8 mouse cellular contexts compared by ENCODE assay signal in genomic region chr7:19443344-19443743, GRCm38 (mm10). TPM values are rescaled to one million over a fixed set of nuclear protein-coding genes. Genes with fewer than 3 reads are reported as not detected.
DNase-seq lines count a peak whose midpoint lies in the region; ATAC-seq lines count a peak whose summit lies in the region.

No protein-coding gene starts in this region.

- peak; percentile 78 for ATAC-seq in megakaryocyte progenitor cell, adult 5-6 weeks (replicated peaks; ENCODE audit: poor library complexity)

- DNase-seq in R1 (ENCODE audit: low read depth, low spot score), result peak; percentile 72
- DNase-seq in cerebellum, adult 8-10 months, result peak; percentile 92
- peak; percentile 49 to 94 for DNase-seq in frontal cortex, adult 2 months (ENCODE audit: extremely low spot score in 1 of 2, low spot score in 1 of 2)
- peak; percentile 83 for DNase-seq in hindlimb bud, embryonic 11.5 days (ENCODE audit: extremely low spot score, low read depth, low spot score)
- peak; percentile 49 for DNase-seq in left cerebral cortex, adult 11 months (ENCODE audit: low spot score)
- DNase-seq in right cerebral cortex, adult 18-20 months, result peak; percentile 73
- peak; percentile 87 for DNase-seq in urinary bladder, postnatal 14 days (ENCODE audit: low spot score)

RNA-seq across cellular contexts. Expression of gene Mark4, which starts 15.3 kb away (rescaled TPM):
- polyA plus RNA-seq in frontal cortex, adult 2 months (2012; rRNA removed), result 47.5 and 49.9 TPM in 2 replicates
- total RNA-seq in megakaryocyte progenitor cell, adult 5-6 weeks (2015), result 10.3 and 11.0 TPM in 2 replicates
- total RNA-seq in megakaryocyte progenitor cell, adult 5-6 weeks (2017), result 4.8 and 6.9 TPM in 2 replicates

RNA-seq across cellular contexts. Expression of gene Exoc3l2, which starts 19.8 kb away (rescaled TPM):
- 0.32 and 0.40 TPM in 2 replicates for polyA plus RNA-seq in frontal cortex, adult 2 months (2012; rRNA removed)
- 0.54 and 0.57 TPM in 2 replicates for total RNA-seq in megakaryocyte progenitor cell, adult 5-6 weeks (2015)
- 0.62 and 1.3 TPM in 2 replicates for total RNA-seq in megakaryocyte progenitor cell, adult 5-6 weeks (2017)

RNA-seq across cellular contexts. Expression of gene Ckm, which starts 38.8 kb away (rescaled TPM):
- 0.90 and 1.4 TPM in 2 replicates for polyA plus RNA-seq in frontal cortex, adult 2 months (2012; rRNA removed)
- 0.71 and 0.94 TPM in 2 replicates for total RNA-seq in megakaryocyte progenitor cell, adult 5-6 weeks (2015)
- 1.4 and 2.0 TPM in 2 replicates for total RNA-seq in megakaryocyte progenitor cell, adult 5-6 weeks (2017)

RNA-seq across cellular contexts. Expression of gene Klc3, which starts 39.4 kb away (rescaled TPM):
- polyA plus RNA-seq in frontal cortex, adult 2 months (2012; rRNA removed), result 2.6 TPM in 2 replicates
- not detected in 2 replicates for total RNA-seq in megakaryocyte progenitor cell, adult 5-6 weeks (2015)
- total RNA-seq in megakaryocyte progenitor cell, adult 5-6 weeks (2017), result 0.10 TPM in 1 of 2 replicates, not detected in the other

Comparison
In these comparisons a context has a peak if more than half of its experiments do, and no peak if none do; other contexts are left out.
1. Peak in every context shown above with its lines: DNase-seq and ATAC-seq.